In genomic region chr12:76185167-76185816, GRCm38 (mm10) we compare ENCODE assay signal across 26 mouse cellular contexts. TPM values are rescaled to one million over a fixed set of nuclear protein-coding genes. Genes with fewer than 3 reads are reported as not detected.
DNase-seq lines count a peak whose midpoint lies in the region; ATAC-seq and TF ChIP-seq lines count a peak whose summit lies in the region.
"Had no signal": no experiment of that assay in that cellular context is flagged by ENCODE, and none has a peak within 500 bp of the region (broad histone marks: within the 10 kb centered on the region; RNA-seq: fewer than 3 reads in every experiment).

No protein-coding gene starts in this region.

- no peak for ATAC-seq in intestine, embryonic 14.5 days (replicated peaks; ENCODE audit: low FRiP score, low TSS enrichment, low read depth)
- ATAC-seq in intestine, embryonic 15.5 days: no peak
- ATAC-seq: forebrain, embryonic 13.5 days; forebrain, embryonic 16.5 days; hindbrain, embryonic 16.5 days; intestine, postnatal 0 days had no signal

- TF ChIP-seq EP300 in MEL (IDR thresholded peaks at IDR 0.05; ENCODE audit: low read depth in 1 of 2, low read length in 2 of 2): peak in 1 of 2 experiments; percentile 66; a peak in 3 of 4 replicates

- no peak for TF ChIP-seq RAD21 in MEL (IDR thresholded peaks at IDR 0.05; ENCODE audit: low read depth, low read length)

- no peaks in the 10 kb centered on the region for H3K9me3 ChIP-seq in intestine, embryonic 14.5 days (ENCODE audit: control insufficient read depth, low read length)
- no peaks in the 10 kb centered on the region for H3K9me3 ChIP-seq in intestine, embryonic 15.5 days
- no peaks in the 10 kb centered on the region for H3K9me3 ChIP-seq in MEL (replicated peaks; ENCODE audit: insufficient read depth, low read length)
- H3K9me3 ChIP-seq: embryonic facial prominence, embryonic 12.5 days; forebrain, embryonic 10.5 days; forebrain, embryonic 13.5 days; hindbrain, embryonic 10.5 days; hindbrain, embryonic 13.5 days had no signal

- H3K79me2 ChIP-seq in MEL (ENCODE audit: control insufficient read depth, insufficient read depth, low read length, poor library complexity): no peaks in the 10 kb centered on the region

- no peak overlapping the region for H3K4me2 ChIP-seq in intestine, embryonic 14.5 days (ENCODE audit: low read length)
- no peak overlapping the region for H3K4me2 ChIP-seq in intestine, embryonic 15.5 days (replicated peaks)
- H3K4me2 ChIP-seq: embryonic facial prominence, embryonic 12.5 days; forebrain, embryonic 13.5 days; heart, embryonic 11.5 days; hindbrain, embryonic 13.5 days had no signal

- no peak overlapping the region for H3K27ac ChIP-seq in intestine, embryonic 14.5 days (ENCODE audit: low read depth)
- no peak overlapping the region for H3K27ac ChIP-seq in intestine, embryonic 15.5 days
- H3K27ac ChIP-seq in MEL (ENCODE audit: control insufficient read depth, low read depth, low read length): no peak overlapping the region
- H3K27ac ChIP-seq: embryonic facial prominence, embryonic 12.5 days; forebrain, embryonic 10.5 days; forebrain, embryonic 13.5 days; heart, adult 2 months; hindbrain, embryonic 10.5 days; hindbrain, embryonic 13.5 days had no signal

- no peaks in the 10 kb centered on the region for H3K27me3 ChIP-seq in intestine, embryonic 14.5 days (replicated peaks; ENCODE audit: control insufficient read depth, insufficient read depth, low read length)
- H3K27me3 ChIP-seq in intestine, embryonic 15.5 days (replicated peaks): no peaks in the 10 kb centered on the region
- H3K27me3 ChIP-seq in MEL (ENCODE audit: control insufficient read depth in 1 of 2, insufficient read depth in 2 of 2, low read length in 2 of 2): no peaks in the 10 kb centered on the region
- H3K27me3 ChIP-seq: embryonic facial prominence, embryonic 12.5 days; forebrain, embryonic 13.5 days; hindbrain, embryonic 13.5 days had no signal

- WGBS in intestine, embryonic 14.5 days: 58% methylated on average over 10 of the region's 10 CpGs
- WGBS in intestine, embryonic 15.5 days: 64% methylated on average over 10 of the region's 10 CpGs

- no peak for TF ChIP-seq CTCF in MEL (IDR thresholded peaks at IDR 0.05 in 2 of 3, conservative IDR thresholded peaks at IDR 0.05 in 1 of 3; ENCODE audit: control insufficient read depth in 1 of 3, insufficient read depth in 1 of 3, low read depth in 2 of 3, low read length in 3 of 3, poor library complexity in 1 of 3, severe bottlenecking in 1 of 3)

- DNase-seq in intestine, embryonic 14.5 days (ENCODE audit: low spot score): peak; percentile 3
- peak; percentile 44 for DNase-seq in ovary, postnatal 36 days (ENCODE audit: low spot score)
- DNase-seq in ovary, postnatal 10 days (ENCODE audit: low spot score): no peak
- peak; percentile 50 for DNase-seq in MEL (ENCODE audit: low read depth, low spot score)
- DNase-seq in right cerebral cortex, postnatal 4 days: no peak
- DNase-seq: adrenal gland, adult 8-10 months; adrenal gland, postnatal 25 days; cerebellum, adult 18-20 months; cerebellum, adult 9-10 months; cerebellum, postnatal 14 days; gastrocnemius, postnatal 10 days; gastrocnemius, postnatal 36 days; heart, adult 2 months; heart, postnatal 36 days had no signal

- H3K36me3 ChIP-seq in intestine, embryonic 14.5 days (ENCODE audit: control insufficient read depth, insufficient read depth, low read length): no peaks in the 10 kb centered on the region
- H3K36me3 ChIP-seq in intestine, embryonic 15.5 days: no peaks in the 10 kb centered on the region
- H3K36me3 ChIP-seq in MEL (ENCODE audit: control insufficient read depth in 1 of 2, insufficient read depth in 2 of 2, low read length in 2 of 2): peaks cover 0 to 21% of the 10 kb centered on the region in 2 experiments; a peak in 2 of 4 replicates
- H3K36me3 ChIP-seq: embryonic facial prominence, embryonic 12.5 days; forebrain, embryonic 10.5 days; G1E; hindbrain, embryonic 10.5 days; hindbrain, embryonic 13.5 days had no signal

- H3K4me1 ChIP-seq in intestine, embryonic 14.5 days (replicated peaks; ENCODE audit: control insufficient read depth, insufficient read depth, low read length): no peaks in the 10 kb centered on the region
- no peaks in the 10 kb centered on the region for H3K4me1 ChIP-seq in intestine, embryonic 15.5 days (replicated peaks)
- H3K4me1 ChIP-seq in MEL (ENCODE audit: control insufficient read depth in 1 of 2, insufficient read depth in 2 of 2, low read length in 2 of 2): peaks cover 12 to 23% of the 10 kb centered on the region in 2 experiments
- H3K4me1 ChIP-seq: embryonic facial prominence, embryonic 12.5 days; forebrain, embryonic 10.5 days; forebrain, embryonic 13.5 days; hindbrain, embryonic 10.5 days; hindbrain, embryonic 13.5 days had no signal

- no peak overlapping the region for H3K9ac ChIP-seq in intestine, embryonic 14.5 days (ENCODE audit: low read length)
- no peak overlapping the region for H3K9ac ChIP-seq in intestine, embryonic 15.5 days
- H3K9ac ChIP-seq in MEL (ENCODE audit: control insufficient read depth, low read depth, low read length, poor library complexity, severe bottlenecking): peak overlapping the region; percentile 35; the same call in 1 of the 2 replicates
- H3K9ac ChIP-seq: embryonic facial prominence, embryonic 12.5 days; forebrain, embryonic 13.5 days; hindbrain, embryonic 13.5 days had no signal

- H3K4me3 ChIP-seq in intestine, embryonic 14.5 days (ENCODE audit: low read depth, low read length): no peak overlapping the region
- H3K4me3 ChIP-seq in intestine, embryonic 15.5 days (replicated peaks): no peak overlapping the region
- no peak overlapping the region for H3K4me3 ChIP-seq in MEL (ENCODE audit: control insufficient read depth in 1 of 2, insufficient read depth in 1 of 2, low read depth in 2 of 2, low read length in 2 of 2)
- H3K4me3 ChIP-seq: embryonic facial prominence, embryonic 12.5 days; forebrain, embryonic 10.5 days; forebrain, embryonic 13.5 days; heart, adult 2 months; hindbrain, embryonic 10.5 days; hindbrain, embryonic 13.5 days had no signal

- TF ChIP-seq POLR2A in MEL (IDR thresholded peaks at IDR 0.05; ENCODE audit: control insufficient read depth in 1 of 2, insufficient read depth in 1 of 2, low read depth in 1 of 2, low read length in 2 of 2, poor library complexity in 1 of 2): no peak

TF ChIP-seq in MEL, 35 proteins besides CTCF, POLR2A, EP300 and RAD21:
- TF ChIP-seq ELF1 (IDR thresholded peaks at IDR 0.05; ENCODE audit: low read depth, low read length) (no peak), USF1 (IDR thresholded peaks at IDR 0.05; ENCODE audit: low read depth, low read length) (peak; percentile 87), MAFK (IDR thresholded peaks at IDR 0.05; ENCODE audit: borderline replicate concordance, low read depth, low read length) (no peak), BHLHE40 (IDR thresholded peaks at IDR 0.05; ENCODE audit: borderline replicate concordance, low read depth, low read length) (peak; percentile 78; the same call in 1 of the 2 replicates), MYB (IDR thresholded peaks at IDR 0.05; ENCODE audit: low read depth, low read length) (no peak), UBTF (IDR thresholded peaks at IDR 0.05; ENCODE audit: borderline replicate concordance, insufficient read depth, low read depth, low read length) (no peak), TCF12 (IDR thresholded peaks at IDR 0.05; ENCODE audit: low read depth, low read length) (peak; percentile 45; the same call in 1 of the 2 replicates), POLR2AphosphoS2 (IDR thresholded peaks at IDR 0.05; ENCODE audit: low read length) (no peak), MYC (IDR thresholded peaks at IDR 0.05; ENCODE audit: low read depth, low read length) (no peak), GATA1 (IDR thresholded peaks at IDR 0.05; ENCODE audit: low read depth, low read length) (peak; percentile 31; the same call in 1 of the 2 replicates), ETS1 (IDR thresholded peaks at IDR 0.05; ENCODE audit: low read depth, low read length) (0 out of 2 replicates have a peak, but pooled peaks have one; percentile 21), TAL1 (IDR thresholded peaks at IDR 0.05; ENCODE audit: low read length) (peak; percentile 6; the same call in 1 of the 2 replicates)

RNA-seq across cellular contexts. Expression of gene Esr2, which starts 8.2 kb away (rescaled TPM):
- polyA plus RNA-seq in intestine, embryonic 14.5 days (2014; fragmentation: Nextera tagmentation; extraction: Ambion mirVana): not detected in 2 replicates
- 0.05 and 0.06 TPM in 2 replicates for polyA plus RNA-seq in intestine, embryonic 15.5 days (2015; fragmentation: Nextera tagmentation; extraction: Ambion mirVana)
- total RNA-seq in MEL (2012; rRNA removed): not detected in 2 replicates
- polyA plus RNA-seq in MEL (2012; ENCODE audit: insufficient read depth in 1 of 2, insufficient read length in 2 of 2, low read depth in 1 of 2, low replicate concordance in 2 of 2, missing spikeins in 1 of 2): under 1 TPM in 1 of 2 experiments, not detected in 1; 0.03 TPM
- total RNA-seq: adrenal gland, postnatal 25 days; granulocyte monocyte progenitor cell, adult 5-6 weeks; heart, adult 2 months; heart, postnatal 36 days had no signal
- polyA plus RNA-seq: G1E; intestine, postnatal 0 days had no signal

Comparison
In these comparisons a context has a peak if more than half of its experiments do, and no peak if none do; other contexts are left out.
1. DNase-seq: peak in intestine, embryonic 14.5 days (single experiment), ovary, postnatal 36 days (single experiment) and MEL (single experiment); none in ovary, postnatal 10 days (single experiment) and right cerebral cortex, postnatal 4 days (single experiment).